Mouse (Mus musculus) olfactory bulb, adult 2 months (tissue): ENCODE data around the gene Fam131c. TPM values are rescaled to one million over a fixed set of nuclear protein-coding genes. Genes with fewer than 3 reads are reported as not detected.

Source experiments
- H3K27ac ChIP-seq: fragments of 200-500 bp; 2 replicates; pipeline ENCODE4 v1.5.1; 2012; ENCODE audit warnings: low read depth, low read length; ENCODE audit not compliant: insufficient read depth
- H3K4me1 ChIP-seq: fragments of 200-500 bp; 2 replicates; pipeline ENCODE4 v1.6.1; 2012; ENCODE audit warnings: low read length; ENCODE audit not compliant: control insufficient read depth, insufficient read depth
- H3K4me3 ChIP-seq: fragments of 200-500 bp; 2 replicates; pipeline ENCODE4 v1.5.1; 2012; ENCODE audit warnings: mild to moderate bottlenecking, low read depth, low read length, moderate library complexity; ENCODE audit not compliant: insufficient read depth
- CTCF ChIP-seq: fragments of 200-500 bp; IDR thresholded peaks from 2 replicates; pipeline ENCODE4 v1.5.1; 2012; ENCODE audit warnings: low read depth, mild to moderate bottlenecking, low read length, moderate library complexity; ENCODE audit not compliant: insufficient read depth
- POLR2A ChIP-seq: fragments of 200-500 bp; IDR thresholded peaks from 2 replicates; pipeline ENCODE4 v1.6.1; 2012; ENCODE audit warnings: mild to moderate bottlenecking, low read depth, low read length, moderate library complexity; ENCODE audit not compliant: insufficient read depth
- WGBS: fragments of 180-500 bp; shearing (Covaris S2); methylation state at CpG from one replicate; pipeline ENCODE4 v1.1.7; 2018; 5-methylcytosine and 5-hydroxymethylcytosine counted together
- polyA plus RNA-seq: library from polyadenylated mRNA; stranded (reverse); fragments of >200 nt; gene quantifications from 2 replicates; pipeline ENCODE4 v1.2.4, GENCODE M21; 2012; ENCODE audit warnings: low replicate concordance; ENCODE audit not compliant: missing spikeins, insufficient read depth, insufficient read length

Fam131c gene
- polyA plus RNA-seq, 1 experiment = not detected

- 90% methylated on average over 12 of the region's 12 CpGs for WGBS
- no peak overlapping the region for H3K27ac ChIP-seq
- H3K4me1 ChIP-seq = no peaks in the 10 kb centered on the region
- TF ChIP-seq POLR2A = no peak
- no peak for TF ChIP-seq CTCF
- no peak overlapping the region for H3K4me3 ChIP-seq
Observed at GRCm38 (mm10) chr4:141350015-141350414, 18.0 kb upstream of the Fam131c start.

GRCm38 (mm10) chr4:141351972-141352371, 16.0 kb upstream of the Fam131c start:
- H3K27ac ChIP-seq = no peak overlapping the region
- TF ChIP-seq POLR2A (no peak), CTCF (no peak)
- no peaks in the 10 kb centered on the region for H3K4me1 ChIP-seq
- no peak overlapping the region for H3K4me3 ChIP-seq
- WGBS = 80% methylated on average over 7 of the region's 7 CpGs

- TF ChIP-seq POLR2A (no peak), CTCF (no peak)
- H3K4me1 ChIP-seq = no peaks in the 10 kb centered on the region
- 81% methylated on average over 5 of the region's 5 CpGs for WGBS
- no peak overlapping the region for H3K27ac ChIP-seq
- no peak overlapping the region for H3K4me3 ChIP-seq
Observed at GRCm38 (mm10) chr4:141352986-141353385, 15.0 kb upstream of the Fam131c start.

- no peak for TF ChIP-seq CTCF
- Histone ChIP-seq H3K4me1 (no peaks in the 10 kb centered on the region), H3K4me3 (no peak overlapping the region), H3K27ac (no peak overlapping the region)
- 76% methylated on average over 8 of the region's 8 CpGs for WGBS
Observed at GRCm38 (mm10) chr4:141353868-141354267, 14.2 kb upstream of the Fam131c start.

GRCm38 (mm10) chr4:141357811-141358210, 10.2 kb upstream of the Fam131c start:
- peaks cover under 1% of the 10 kb centered on the region; the same call in 1 of the 2 replicates for H3K4me1 ChIP-seq
- no peak overlapping the region for H3K27ac ChIP-seq
- H3K4me3 ChIP-seq = no peak overlapping the region
- TF ChIP-seq CTCF = no peak
- no peak for TF ChIP-seq POLR2A

GRCm38 (mm10) chr4:141359222-141359621, 8.8 kb upstream of the Fam131c start:
- WGBS = 98% methylated on average over 6 of the region's 6 CpGs
- H3K27ac ChIP-seq = no peak overlapping the region
- H3K4me3 ChIP-seq = no peak overlapping the region
- TF ChIP-seq POLR2A (no peak), CTCF (no peak)
- peaks cover 4% of the 10 kb centered on the region; the same call in 1 of the 2 replicates for H3K4me1 ChIP-seq

GRCm38 (mm10) chr4:141360846-141361245, 7.2 kb upstream of the Fam131c start:
- Histone ChIP-seq H3K4me3 (no peak overlapping the region), H3K4me1 (peaks cover 5% of the 10 kb centered on the region; the same call in 1 of the 2 replicates), H3K27ac (no peak overlapping the region)
- WGBS = 37% methylated on average over 7 of the region's 7 CpGs
- TF ChIP-seq POLR2A (no peak), CTCF (no peak; the same call in 1 of the 2 replicates)

- TF ChIP-seq POLR2A (no peak), CTCF (no peak; the same call in 1 of the 2 replicates)
- no peak overlapping the region for H3K27ac ChIP-seq
- peaks cover 7% of the 10 kb centered on the region; the same call in 1 of the 2 replicates for H3K4me1 ChIP-seq
- 27% methylated on average over 11 of the region's 11 CpGs for WGBS
- no peak overlapping the region for H3K4me3 ChIP-seq
Observed at GRCm38 (mm10) chr4:141362937-141363548, 5.0 kb upstream of the Fam131c start.

GRCm38 (mm10) chr4:141365126-141365525, 2.9 kb upstream of the Fam131c start:
- Histone ChIP-seq H3K4me3 (no peak overlapping the region), H3K4me1 (peaks cover 7% of the 10 kb centered on the region; the same call in 1 of the 2 replicates), H3K27ac (no peak overlapping the region)
- 65% methylated on average over 8 of the region's 8 CpGs for WGBS
- TF ChIP-seq CTCF (no peak), POLR2A (no peak)
